9 mouse cellular contexts compared by ENCODE assay signal in the genomic region with DNA sequence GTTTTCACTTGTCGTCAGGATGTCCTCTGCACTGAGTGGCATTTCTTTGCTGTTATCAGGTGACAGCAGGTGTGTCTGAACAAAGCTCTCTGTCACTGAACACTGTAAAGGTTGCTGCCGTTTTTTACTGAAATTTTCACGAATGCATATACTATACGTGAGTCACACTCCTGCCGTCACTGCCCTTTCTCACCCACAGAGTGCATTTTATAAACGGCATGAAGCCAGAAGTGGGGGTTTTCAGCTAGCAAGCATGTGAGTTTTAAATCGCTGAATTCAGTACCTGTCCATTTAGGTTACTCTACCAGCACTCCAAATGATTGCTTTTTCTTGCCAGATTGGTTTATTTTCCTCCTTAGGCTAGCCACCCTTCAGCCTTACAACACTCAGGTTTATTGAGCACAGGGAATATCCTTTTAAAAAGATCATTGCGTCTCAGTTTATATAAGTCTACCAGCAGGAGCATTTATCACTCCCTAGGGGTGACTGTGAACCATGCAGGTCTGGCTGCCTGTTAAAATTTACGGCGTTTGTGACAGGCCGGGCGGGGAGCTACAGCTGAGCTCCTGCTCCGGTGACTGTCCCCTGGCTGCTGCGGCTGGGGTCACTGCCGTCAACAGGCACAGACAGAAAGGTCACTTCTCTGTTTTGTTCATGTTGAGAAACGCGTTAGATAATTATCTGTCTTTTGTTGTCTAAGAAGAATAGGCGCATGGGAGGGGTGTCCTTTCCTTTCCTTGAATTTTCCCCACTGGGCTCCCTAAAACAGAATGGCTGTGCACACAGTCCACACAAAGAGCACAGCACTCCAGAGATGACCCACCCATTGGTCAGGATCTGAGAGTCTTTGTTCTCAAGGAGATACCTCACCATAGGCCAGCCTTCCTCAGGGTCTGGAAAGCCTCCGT.
DNase-seq lines count a peak whose midpoint lies in the region; ATAC-seq and TF ChIP-seq lines count a peak whose summit lies in the region.
"Had no signal": no experiment of that assay in that cellular context is flagged by ENCODE, and none has a peak within 500 bp of the region (broad histone marks: within the 10 kb centered on the region; RNA-seq: fewer than 3 reads in every experiment).

No protein-coding gene starts in this region.

- H3K27me3 ChIP-seq in midbrain, embryonic 13.5 days = no peaks in the 10 kb centered on the region

- H3K9me3 ChIP-seq in midbrain, embryonic 13.5 days = no peaks in the 10 kb centered on the region

- no peak overlapping the region for H3K4me3 ChIP-seq in cortical plate, adult 2 months (ENCODE audit: insufficient read depth, low read length)
- H3K4me3 ChIP-seq in midbrain, embryonic 13.5 days (replicated peaks) = no peak overlapping the region
- H3K4me3 ChIP-seq: myocyte had no signal

- H3K36me3 ChIP-seq in midbrain, embryonic 13.5 days = no peaks in the 10 kb centered on the region

- no peak for TF ChIP-seq CTCF in cortical plate, adult 2 months (IDR thresholded peaks at IDR 0.05; ENCODE audit: extremely low read depth, insufficient read depth, low read length)

- intact Hi-C loops in heart, postnatal 10 days (cut with DNase I) = no loop called here

- H3K4me2 ChIP-seq in midbrain, embryonic 13.5 days (replicated peaks) = 0 out of 2 replicates have a peak overlapping the region, but pooled peaks have one; percentile 10

- 32% methylated on average over 19 of the region's 19 CpGs for WGBS in midbrain, embryonic 13.5 days

- H3K27ac ChIP-seq in cortical plate, adult 2 months (ENCODE audit: insufficient read depth, low read length) = 0 out of 2 replicates have a peak overlapping the region, but pooled peaks have one; percentile 25
- H3K27ac ChIP-seq in midbrain, embryonic 13.5 days = no peak overlapping the region

- no peak overlapping the region for H3K9ac ChIP-seq in midbrain, embryonic 13.5 days (replicated peaks)

- peak; percentile 84 for ATAC-seq in midbrain, embryonic 13.5 days
- no peak for ATAC-seq in activated CD4-positive, CD25-positive, alpha-beta regulatory T cell, adult 4 months

- H3K4me1 ChIP-seq in cortical plate, adult 2 months (ENCODE audit: control insufficient read depth, insufficient read depth, low read length) = 0 out of 2 replicates have a peak, but pooled peaks cover 2% of the 10 kb centered on the region
- peaks cover 14% of the 10 kb centered on the region for H3K4me1 ChIP-seq in midbrain, embryonic 13.5 days (replicated peaks)

- peak; percentile 64 for DNase-seq in adrenal gland, postnatal 10 days
- peak; percentile 48 to 53 for DNase-seq in heart, postnatal 10 days
- peak; percentile 75 for DNase-seq in kidney, postnatal 10 days
- DNase-seq in adipocyte (ENCODE audit: low spot score) = no peak
- no peak for DNase-seq in spleen, postnatal 10 days (ENCODE audit: low spot score in 2 of 2)

- no peak for TF ChIP-seq POLR2A in cortical plate, adult 2 months (IDR thresholded peaks at IDR 0.05; ENCODE audit: extremely low read depth, insufficient read depth, low read length)

Comparison
In these comparisons a context has a peak if more than half of its experiments do, and no peak if none do; other contexts are left out.
1. DNase-seq: peak in adrenal gland, postnatal 10 days (single experiment), heart, postnatal 10 days (2 of 2) and kidney, postnatal 10 days (single experiment); none in adipocyte (single experiment) and spleen, postnatal 10 days (0 of 2).